Mouse (Mus musculus) right cerebral cortex, adult 18-20 months (tissue): ENCODE measurements at regions not wholly inside any gene's neighbourhood (a gene's known extent, or its start where the extent isn't known, plus 50 kb on each side); places are given as distances from the start of the nearest gene placed in this dataset.

Experiments
- DNase-seq: peaks from one replicate; pipeline ENCODE4 v3.0.0; 2022; ENCODE audit warnings: mixed read lengths

DNA sequence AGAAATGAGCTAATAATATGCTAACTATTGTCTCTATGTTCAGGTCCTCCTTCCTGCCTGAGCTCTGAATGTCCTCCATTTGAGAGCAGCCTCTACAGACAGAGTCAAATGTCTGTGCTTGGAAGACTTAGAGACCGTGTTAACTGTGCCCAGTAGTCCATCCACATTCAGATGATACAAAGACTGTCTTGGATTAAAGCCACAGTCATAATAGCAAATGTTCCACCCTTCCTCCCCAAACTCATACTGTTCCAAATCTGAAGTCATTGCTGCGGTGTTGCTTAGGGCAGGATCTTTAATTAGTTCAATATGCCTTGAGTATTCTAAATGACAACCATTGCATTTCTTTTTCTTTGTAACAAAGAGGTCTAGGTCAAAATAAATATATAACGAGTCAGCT is 923.2 kb upstream of the Gm7489 start:
- DNase-seq = no peak

DNA sequence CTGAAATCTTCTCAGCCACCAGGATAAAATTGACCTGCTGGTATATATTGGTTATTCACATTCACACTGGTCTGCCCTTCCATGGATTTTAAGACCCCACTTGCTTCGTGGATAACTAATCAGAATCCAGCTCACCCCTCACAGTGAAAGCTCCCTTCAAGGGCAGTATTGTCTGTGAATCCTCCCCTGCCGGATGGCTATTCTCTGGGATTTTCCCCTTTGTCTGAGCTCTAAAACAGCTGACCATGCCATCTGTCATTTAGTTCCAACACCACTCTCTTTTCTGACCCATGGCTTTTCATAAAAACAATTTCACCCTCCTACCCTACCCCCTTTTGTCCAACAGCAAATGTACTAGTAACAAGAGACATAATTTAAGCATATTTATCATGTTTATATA is 920.8 kb upstream of the Gm7489 start:
- no peak for DNase-seq

DNA sequence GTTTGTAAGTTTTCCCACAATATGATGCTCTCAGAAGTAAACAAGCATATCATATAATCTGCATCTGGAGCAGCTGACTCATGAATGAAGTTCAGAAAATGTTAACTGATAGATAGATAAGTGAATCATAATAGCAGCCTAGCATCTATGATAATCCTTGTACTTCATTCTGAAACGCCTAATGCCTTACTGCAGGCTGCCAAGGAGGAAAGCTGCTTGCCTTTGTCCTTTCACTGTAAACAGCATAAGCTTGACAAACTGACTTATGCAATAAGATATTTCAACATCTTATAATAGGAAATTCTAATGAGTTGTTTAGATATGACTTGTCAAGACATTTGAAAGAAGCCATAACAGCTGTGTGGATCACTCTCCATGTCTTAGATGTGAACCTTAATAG is 920.3 kb upstream of the Gm7489 start:
- DNase-seq = no peak

GRCm38 (mm10) chr15:52967801-52968235 is 916.9 kb upstream of the Gm7489 start:
- DNase-seq = no peak

DNA sequence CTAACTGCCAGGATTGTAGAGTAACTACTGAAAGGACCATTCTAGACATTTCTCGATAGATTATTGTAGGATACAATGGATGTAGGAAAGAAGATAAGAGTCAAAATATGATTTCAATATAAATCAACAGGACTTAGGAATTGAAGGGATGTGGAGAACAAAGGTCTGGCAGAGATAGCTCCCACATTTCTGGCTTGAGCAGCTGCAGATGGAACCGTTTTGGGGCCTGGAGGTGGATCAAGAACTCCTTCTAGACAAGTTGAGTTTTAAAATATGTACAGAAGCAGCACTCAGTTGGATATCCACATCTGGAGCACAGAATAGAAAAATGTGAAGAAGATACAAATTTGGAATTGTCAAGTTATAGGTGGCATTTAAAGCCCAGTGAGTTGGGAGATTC is 901.9 kb upstream of the Gm7489 start:
- no peak for DNase-seq

GRCm38 (mm10) chr15:52990580-52990979 is 894.1 kb upstream of the Gm7489 start:
- DNase-seq = no peak

- no peak for DNase-seq
These were observed 890.4 kb upstream of the Gm7489 start for GRCm38 (mm10) chr15:52994351-52994750.

GRCm38 (mm10) chr15:52999200-52999599 is 885.5 kb upstream of the Gm7489 start:
- no peak for DNase-seq

- DNase-seq = peak; percentile 51
These were observed 884.9 kb upstream of the Gm7489 start for GRCm38 (mm10) chr15:52999776-53000175.

DNA sequence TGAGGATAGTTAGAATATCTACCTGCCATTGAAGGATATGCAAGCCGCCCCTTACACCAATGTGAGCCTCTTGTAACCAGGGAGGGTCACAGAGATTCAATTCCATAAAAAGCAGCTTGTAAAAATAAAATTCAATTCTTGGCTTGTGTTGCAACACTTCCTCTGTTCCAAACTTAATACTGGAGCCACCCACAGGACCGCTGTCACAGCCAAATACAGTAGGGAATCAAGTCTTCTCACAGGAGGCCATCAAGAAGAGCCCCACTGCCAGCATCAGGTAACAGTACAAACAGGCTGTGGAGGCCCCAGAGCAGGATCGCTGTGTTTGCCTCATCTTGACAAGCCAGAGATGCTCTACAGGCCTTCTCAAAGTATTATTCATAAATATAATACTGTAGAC is 883.3 kb upstream of the Gm7489 start:
- peak; percentile 66 for DNase-seq

GRCm38 (mm10) chr15:53001964-53002363 is 882.7 kb upstream of the Gm7489 start:
- DNase-seq = no peak

DNA sequence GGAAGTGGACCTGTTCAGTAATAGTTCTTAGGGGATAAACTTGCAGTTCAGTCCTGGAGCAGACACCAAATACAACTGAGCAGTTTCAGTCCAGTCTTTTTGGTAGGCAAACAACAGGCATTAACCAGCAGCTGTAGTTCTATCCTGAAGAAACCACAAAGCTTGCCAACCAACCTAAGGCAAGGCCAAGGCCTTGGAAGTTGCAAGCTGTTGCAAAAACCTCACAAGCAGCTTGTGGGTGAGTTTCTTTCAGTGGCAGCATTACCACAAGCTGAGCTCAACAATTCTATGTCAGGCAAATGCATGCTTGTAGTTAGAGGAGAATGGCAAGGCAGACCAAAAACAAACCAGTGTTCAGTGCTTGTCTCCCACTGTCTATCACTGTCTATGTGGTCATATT is 880.6 kb upstream of the Gm7489 start:
- DNase-seq = no peak

DNA sequence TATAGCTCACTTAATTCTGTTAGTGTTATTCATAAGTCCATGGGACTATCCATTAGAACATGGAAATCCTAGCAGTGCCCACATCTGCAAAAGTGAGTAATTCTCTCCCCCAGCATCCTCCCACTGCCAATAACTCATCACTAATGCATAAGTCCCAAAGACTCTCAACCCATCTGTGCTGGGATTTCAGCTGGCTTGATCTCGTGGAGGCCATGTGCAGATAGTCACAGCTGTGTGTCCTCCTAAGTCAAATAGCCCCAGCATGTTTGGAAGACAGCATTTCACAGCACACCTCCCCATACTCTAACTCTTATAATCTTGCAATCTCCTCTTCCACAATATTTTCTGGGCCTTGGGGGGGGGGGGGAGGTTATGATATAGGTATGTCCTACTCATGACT is 877.9 kb upstream of the Gm7489 start:
- DNase-seq = no peak

GRCm38 (mm10) chr15:53009337-53009736 is 875.4 kb upstream of the Gm7489 start:
- DNase-seq = no peak
